Mouse (Mus musculus): ENCODE measurements around the gene Fcrl5.

DNA sequence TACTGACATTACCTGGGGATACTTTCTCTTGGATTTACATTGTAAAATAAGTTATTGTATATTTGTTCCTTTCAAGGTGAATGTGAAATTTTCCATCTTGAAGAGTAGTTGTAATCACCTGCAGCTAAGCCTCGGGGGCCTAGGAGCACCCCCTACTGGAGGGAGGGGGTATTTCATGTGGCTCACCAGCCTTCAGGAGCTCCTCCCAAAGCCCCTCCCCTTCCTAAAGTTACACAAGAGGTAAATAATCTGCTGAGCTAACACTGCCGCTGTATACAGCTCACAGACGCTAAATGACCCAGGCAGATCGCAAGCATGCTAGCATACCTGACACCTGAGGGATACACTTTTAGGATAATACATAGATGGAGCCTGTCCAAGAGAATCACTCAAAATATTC, 27.4 kb upstream of the Fcrl5 start:
- TF ChIP-seq CTCF (IDR thresholded peaks at IDR 0.05; ENCODE audit: control insufficient read depth, insufficient read depth, insufficient read length) (no peak), USF1 (IDR thresholded peaks at IDR 0.05; ENCODE audit: low read depth) (no peak), MAX (IDR thresholded peaks at IDR 0.05) (no peak), MYOG (IDR thresholded peaks at IDR 0.05; ENCODE audit: control insufficient read depth, extremely low read depth, insufficient read length) (no peak), CEBPB (IDR thresholded peaks at IDR 0.05; ENCODE audit: low read depth) (no peak), MYOD1 (IDR thresholded peaks at IDR 0.05; ENCODE audit: control insufficient read depth, insufficient read length, low read depth) (no peak), FOSL1 (IDR thresholded peaks at IDR 0.05; ENCODE audit: insufficient read depth, low read length, poor library complexity, severe bottlenecking) (no peak)

All from C2C12 (cell line).